In genomic region chr3:89277281-89278021, GRCm38 (mm10) we compare ENCODE assay signal across 9 mouse cellular contexts. TPM values are rescaled to one million over a fixed set of nuclear protein-coding genes. Genes with fewer than 3 reads are reported as not detected.
A peak's percentile ranks its signal among the peaks of the same experiment; 100 is the strongest.
DNase-seq lines count a peak whose midpoint lies in the region; ATAC-seq and TF ChIP-seq lines count a peak whose summit lies in the region.
"Had no signal": no experiment of that assay in that cellular context is flagged by ENCODE, and none has a peak within 500 bp of the region (broad histone marks: within the 10 kb centered on the region; RNA-seq: fewer than 3 reads in every experiment).

No protein-coding gene starts in this region.

- no peak for TF ChIP-seq CTCF in gastrocnemius, adult 2 months (IDR thresholded peaks at IDR 0.05)

- no peak for ATAC-seq in embryonic facial prominence, embryonic 11.5 days (replicated peaks; ENCODE audit: insufficient number of reproducible peaks, low FRiP score, low TSS enrichment, low read depth)
- no peak for ATAC-seq in hindbrain, embryonic 14.5 days (ENCODE audit: low FRiP score)
- no peak for ATAC-seq in liver, embryonic 11.5 days (replicated peaks; ENCODE audit: low FRiP score)
- no peak for ATAC-seq in stomach, embryonic 14.5 days (ENCODE audit: insufficient number of reproducible peaks, insufficient read depth, low FRiP score, low read depth)
- no peak for ATAC-seq in megakaryocyte progenitor cell, adult 5-6 weeks (replicated peaks; ENCODE audit: poor library complexity)

- peaks cover 16% of the 10 kb centered on the region for H3K4me1 ChIP-seq in embryonic facial prominence, embryonic 11.5 days (ENCODE audit: control insufficient read depth, insufficient read depth, low read length)
- peaks cover 28% of the 10 kb centered on the region for H3K4me1 ChIP-seq in hindbrain, embryonic 14.5 days (replicated peaks; ENCODE audit: control insufficient read depth, insufficient read depth, low read length)
- H3K4me1 ChIP-seq in liver, embryonic 11.5 days (replicated peaks; ENCODE audit: control insufficient read depth, insufficient read depth, low read length) = peaks cover 26% of the 10 kb centered on the region
- peaks cover 29% of the 10 kb centered on the region for H3K4me1 ChIP-seq in stomach, embryonic 14.5 days (ENCODE audit: control insufficient read depth, insufficient read depth, low read length)

- H3K9ac ChIP-seq in embryonic facial prominence, embryonic 11.5 days (replicated peaks; ENCODE audit: low read length) = no peak overlapping the region; the same call in 1 of the 2 replicates
- peak overlapping the region; percentile 24 for H3K9ac ChIP-seq in hindbrain, embryonic 14.5 days
- H3K9ac ChIP-seq in liver, embryonic 11.5 days (ENCODE audit: low read depth, low read length) = no peak overlapping the region
- peak overlapping the region; percentile 57; the same call in 1 of the 2 replicates for H3K9ac ChIP-seq in stomach, embryonic 14.5 days (replicated peaks; ENCODE audit: low read depth, low read length)

- H3K36me3 ChIP-seq in embryonic facial prominence, embryonic 11.5 days (replicated peaks; ENCODE audit: control insufficient read depth, insufficient read depth, low read depth, low read length) = no peaks in the 10 kb centered on the region
- H3K36me3 ChIP-seq in hindbrain, embryonic 14.5 days (replicated peaks; ENCODE audit: control insufficient read depth, insufficient read depth) = no peaks in the 10 kb centered on the region
- H3K36me3 ChIP-seq in liver, embryonic 11.5 days (ENCODE audit: control insufficient read depth, insufficient read depth, low read length) = no peaks in the 10 kb centered on the region
- peaks cover 7% of the 10 kb centered on the region; the same call in 1 of the 2 replicates for H3K36me3 ChIP-seq in stomach, embryonic 14.5 days (ENCODE audit: control insufficient read depth, insufficient read depth, low read length)
- H3K36me3 ChIP-seq: G1E had no signal

- H3K9me3 ChIP-seq in embryonic facial prominence, embryonic 11.5 days (replicated peaks; ENCODE audit: control insufficient read depth, low read length) = no peaks in the 10 kb centered on the region
- H3K9me3 ChIP-seq in hindbrain, embryonic 14.5 days (ENCODE audit: control insufficient read depth, low read length) = no peaks in the 10 kb centered on the region
- H3K9me3 ChIP-seq in liver, embryonic 11.5 days (ENCODE audit: control insufficient read depth, low read length) = no peaks in the 10 kb centered on the region
- H3K9me3 ChIP-seq in stomach, embryonic 14.5 days (ENCODE audit: control insufficient read depth, low read depth, low read length) = no peaks in the 10 kb centered on the region
- H3K9me3 ChIP-seq: G1E had no signal

- DNase-seq in gastrocnemius, adult 2 months = peak; percentile 81
- no peak for DNase-seq in gastrocnemius, postnatal 4 days (ENCODE audit: low spot score in 2 of 2)
- DNase-seq in embryonic facial prominence, embryonic 11.5 days (ENCODE audit: low spot score) = no peak
- DNase-seq in hindbrain, embryonic 14.5 days (ENCODE audit: low spot score) = no peak
- DNase-seq in liver, embryonic 11.5 days (ENCODE audit: low spot score) = no peak
- DNase-seq in embryo, embryonic 11 days = no peak

- H3K27me3 ChIP-seq in embryonic facial prominence, embryonic 11.5 days (ENCODE audit: control insufficient read depth, insufficient read depth, low read length) = peaks cover 5% of the 10 kb centered on the region
- H3K27me3 ChIP-seq in hindbrain, embryonic 14.5 days (ENCODE audit: control insufficient read depth, insufficient read depth, low read length) = peaks cover 28% of the 10 kb centered on the region
- peaks cover 48% of the 10 kb centered on the region for H3K27me3 ChIP-seq in liver, embryonic 11.5 days (replicated peaks; ENCODE audit: control insufficient read depth, insufficient read depth, low read length)
- H3K27me3 ChIP-seq in stomach, embryonic 14.5 days (ENCODE audit: control insufficient read depth, insufficient read depth, low read length) = no peaks in the 10 kb centered on the region

- peak overlapping the region; percentile 43 for H3K4me2 ChIP-seq in embryonic facial prominence, embryonic 11.5 days (ENCODE audit: low read depth, low read length)
- H3K4me2 ChIP-seq in hindbrain, embryonic 14.5 days (replicated peaks) = peak overlapping the region; percentile 21
- peak overlapping the region; percentile 94 for H3K4me2 ChIP-seq in liver, embryonic 11.5 days
- H3K4me2 ChIP-seq in stomach, embryonic 14.5 days (replicated peaks; ENCODE audit: low read depth, low read length) = peak overlapping the region; percentile 96

- H3K27ac ChIP-seq in gastrocnemius, adult 2 months = peak overlapping the region; percentile 96
- peak overlapping the region; percentile 53; the same call in 1 of the 2 replicates for H3K27ac ChIP-seq in embryonic facial prominence, embryonic 11.5 days (replicated peaks; ENCODE audit: low read depth, low read length)
- H3K27ac ChIP-seq in hindbrain, embryonic 14.5 days = peak overlapping the region; percentile 32; the same call in 1 of the 2 replicates
- no peak overlapping the region for H3K27ac ChIP-seq in liver, embryonic 11.5 days (ENCODE audit: low read depth, low read length)
- peak overlapping the region; percentile 87 for H3K27ac ChIP-seq in stomach, embryonic 14.5 days (ENCODE audit: low read length)

- intact Hi-C loops in gastrocnemius, adult 2 months (cut with DNase I) = no loop called here

- H3K4me3 ChIP-seq in gastrocnemius, adult 2 months = peak overlapping the region; percentile 85
- peak overlapping the region; percentile 49 for H3K4me3 ChIP-seq in embryonic facial prominence, embryonic 11.5 days (ENCODE audit: low read depth, low read length)
- H3K4me3 ChIP-seq in hindbrain, embryonic 14.5 days (replicated peaks; ENCODE audit: low read length) = peak overlapping the region; percentile 12; the same call in 1 of the 2 replicates
- peak overlapping the region; percentile 56 for H3K4me3 ChIP-seq in liver, embryonic 11.5 days (ENCODE audit: low read depth, low read length)
- H3K4me3 ChIP-seq in stomach, embryonic 14.5 days (ENCODE audit: low read depth, low read length) = peak overlapping the region; percentile 64

- WGBS in embryonic facial prominence, embryonic 11.5 days = 37% methylated on average over 14 of the region's 14 CpGs
- 64% methylated on average over 14 of the region's 14 CpGs for WGBS in hindbrain, embryonic 14.5 days
- WGBS in liver, embryonic 11.5 days = 43% methylated on average over 14 of the region's 14 CpGs
- 15% methylated on average over 14 of the region's 14 CpGs for WGBS in stomach, embryonic 14.5 days

RNA-seq across cellular contexts. Expression of gene Efna1, which starts 3.5 kb away (rescaled TPM):
- 10 to 100 TPM in 1 of 2 experiments, 1 to 10 TPM in 1; 7.9 to 13.1 TPM for total RNA-seq in gastrocnemius, adult 2 months (2021)
- total RNA-seq in gastrocnemius, postnatal 4 days (2021) = 10 to 100 TPM; 20.4 to 21.8 TPM
- polyA plus RNA-seq in embryonic facial prominence, embryonic 11.5 days (2014; fragmentation: Nextera tagmentation; extraction: Ambion mirVana) = 26.9 and 30.2 TPM in 2 replicates
- polyA plus RNA-seq in hindbrain, embryonic 14.5 days (2014; fragmentation: Nextera tagmentation; extraction: Ambion mirVana) = 9.4 and 10.8 TPM in 2 replicates
- 11.4 and 11.8 TPM in 2 replicates for polyA plus RNA-seq in liver, embryonic 11.5 days (2014; fragmentation: Nextera tagmentation; extraction: Ambion mirVana)
- polyA plus RNA-seq in stomach, embryonic 14.5 days (2014; fragmentation: Nextera tagmentation; extraction: Ambion mirVana) = 39.3 and 45.0 TPM in 2 replicates
- 0.62 TPM in 1 of 2 replicates, not detected in the other for total RNA-seq in megakaryocyte progenitor cell, adult 5-6 weeks (2015)
- total RNA-seq in megakaryocyte progenitor cell, adult 5-6 weeks (2017) = 0.17 TPM in 1 of 2 replicates, not detected in the other
- polyA plus RNA-seq: G1E had no signal

RNA-seq across cellular contexts. Expression of gene Slc50a1, which starts 7.1 kb away (rescaled TPM):
- total RNA-seq in gastrocnemius, adult 2 months (2021) = 1 to 10 TPM; 8.9 to 9.7 TPM
- 10 to 100 TPM; 31.7 to 37.7 TPM for total RNA-seq in gastrocnemius, postnatal 4 days (2021)
- 39.8 and 45.7 TPM in 2 replicates for polyA plus RNA-seq in embryonic facial prominence, embryonic 11.5 days (2014; fragmentation: Nextera tagmentation; extraction: Ambion mirVana)
- polyA plus RNA-seq in hindbrain, embryonic 14.5 days (2014; fragmentation: Nextera tagmentation; extraction: Ambion mirVana) = 36.0 and 38.8 TPM in 2 replicates
- 25.3 and 31.5 TPM in 2 replicates for polyA plus RNA-seq in liver, embryonic 11.5 days (2014; fragmentation: Nextera tagmentation; extraction: Ambion mirVana)
- 86.5 TPM in 2 replicates for polyA plus RNA-seq in stomach, embryonic 14.5 days (2014; fragmentation: Nextera tagmentation; extraction: Ambion mirVana)
- 70.1 and 72.0 TPM in 2 replicates for total RNA-seq in megakaryocyte progenitor cell, adult 5-6 weeks (2015)
- 49.4 and 65.0 TPM in 2 replicates for total RNA-seq in megakaryocyte progenitor cell, adult 5-6 weeks (2017)
- polyA plus RNA-seq: G1E had no signal

RNA-seq across cellular contexts. Expression of gene Dpm3, which starts 18.3 kb away (rescaled TPM):
- total RNA-seq in gastrocnemius, adult 2 months (2021) = 10 to 100 TPM; 16.4 to 26.9 TPM
- total RNA-seq in gastrocnemius, postnatal 4 days (2021) = 10 to 100 TPM; 61.2 to 62.8 TPM
- polyA plus RNA-seq in embryonic facial prominence, embryonic 11.5 days (2014; fragmentation: Nextera tagmentation; extraction: Ambion mirVana) = 82.4 and 87.9 TPM in 2 replicates
- polyA plus RNA-seq in hindbrain, embryonic 14.5 days (2014; fragmentation: Nextera tagmentation; extraction: Ambion mirVana) = 80.7 and 94.4 TPM in 2 replicates
- 106 and 118 TPM in 2 replicates for polyA plus RNA-seq in liver, embryonic 11.5 days (2014; fragmentation: Nextera tagmentation; extraction: Ambion mirVana)
- 144 and 186 TPM in 2 replicates for polyA plus RNA-seq in stomach, embryonic 14.5 days (2014; fragmentation: Nextera tagmentation; extraction: Ambion mirVana)
- 84.4 and 101 TPM in 2 replicates for total RNA-seq in megakaryocyte progenitor cell, adult 5-6 weeks (2015)
- 80.4 and 135 TPM in 2 replicates for total RNA-seq in megakaryocyte progenitor cell, adult 5-6 weeks (2017)

RNA-seq across cellular contexts. Expression of gene Trim46, which starts 31.3 kb away (rescaled TPM):
- under 1 TPM; 0.18 to 0.50 TPM for total RNA-seq in gastrocnemius, adult 2 months (2021)
- total RNA-seq in gastrocnemius, postnatal 4 days (2021) = under 1 TPM; 0.73 to 0.83 TPM
- 3.0 and 4.5 TPM in 2 replicates for polyA plus RNA-seq in embryonic facial prominence, embryonic 11.5 days (2014; fragmentation: Nextera tagmentation; extraction: Ambion mirVana)
- polyA plus RNA-seq in hindbrain, embryonic 14.5 days (2014; fragmentation: Nextera tagmentation; extraction: Ambion mirVana) = 65.8 and 66.5 TPM in 2 replicates
- 0.97 and 1.7 TPM in 2 replicates for polyA plus RNA-seq in liver, embryonic 11.5 days (2014; fragmentation: Nextera tagmentation; extraction: Ambion mirVana)
- polyA plus RNA-seq in stomach, embryonic 14.5 days (2014; fragmentation: Nextera tagmentation; extraction: Ambion mirVana) = 4.9 and 5.1 TPM in 2 replicates
- 1.2 and 1.5 TPM in 2 replicates for total RNA-seq in megakaryocyte progenitor cell, adult 5-6 weeks (2015)
- 0.12 and 0.91 TPM in 2 replicates for total RNA-seq in megakaryocyte progenitor cell, adult 5-6 weeks (2017)

RNA-seq across cellular contexts. Expression of gene Krtcap2, which starts 31.7 kb away (rescaled TPM):
- 10 to 100 TPM; 62.9 to 79.7 TPM for total RNA-seq in gastrocnemius, adult 2 months (2021)
- total RNA-seq in gastrocnemius, postnatal 4 days (2021) = 100 to 1,000 TPM in 1 of 2 experiments, 10 to 100 TPM in 1; 99.9 to 117 TPM
- polyA plus RNA-seq in embryonic facial prominence, embryonic 11.5 days (2014; fragmentation: Nextera tagmentation; extraction: Ambion mirVana) = 287 and 288 TPM in 2 replicates
- 209 and 224 TPM in 2 replicates for polyA plus RNA-seq in hindbrain, embryonic 14.5 days (2014; fragmentation: Nextera tagmentation; extraction: Ambion mirVana)
- 246 and 251 TPM in 2 replicates for polyA plus RNA-seq in liver, embryonic 11.5 days (2014; fragmentation: Nextera tagmentation; extraction: Ambion mirVana)
- 297 and 314 TPM in 2 replicates for polyA plus RNA-seq in stomach, embryonic 14.5 days (2014; fragmentation: Nextera tagmentation; extraction: Ambion mirVana)
- total RNA-seq in megakaryocyte progenitor cell, adult 5-6 weeks (2015) = 284 and 290 TPM in 2 replicates
- 294 and 304 TPM in 2 replicates for total RNA-seq in megakaryocyte progenitor cell, adult 5-6 weeks (2017)

Comparison
In these comparisons a context has a peak if more than half of its experiments do, and no peak if none do; other contexts are left out.
1. H3K4me3 ChIP-seq: peak in every context shown above with its lines; median percentile 85 in gastrocnemius, adult 2 months; 64 in stomach, embryonic 14.5 days; 56 in liver, embryonic 11.5 days; 49 in embryonic facial prominence, embryonic 11.5 days; 12 in hindbrain, embryonic 14.5 days.
2. H3K4me2 ChIP-seq: peak in every context shown above with its lines; median percentile 96 in stomach, embryonic 14.5 days; 94 in liver, embryonic 11.5 days; 43 in embryonic facial prominence, embryonic 11.5 days; 21 in hindbrain, embryonic 14.5 days.
3. H3K9ac ChIP-seq: peak in hindbrain, embryonic 14.5 days (single experiment) and stomach, embryonic 14.5 days (single experiment); none in embryonic facial prominence, embryonic 11.5 days (single experiment) and liver, embryonic 11.5 days (single experiment).